Mouse (Mus musculus) MN1 (cell line): ENCODE results near the gene Lhfpl5.
"Not testable (repeated sequence)": the region's sequence is repeated elsewhere in the genome, so short reads cannot be mapped to it uniquely, and the experiment has no call there.

Experiments used
- DNase-seq: peaks from one replicate; pipeline ENCODE4 v3.0.0-alpha.2; 2016; ENCODE audit warnings: low spot score

The Lhfpl5 gene

DNA sequence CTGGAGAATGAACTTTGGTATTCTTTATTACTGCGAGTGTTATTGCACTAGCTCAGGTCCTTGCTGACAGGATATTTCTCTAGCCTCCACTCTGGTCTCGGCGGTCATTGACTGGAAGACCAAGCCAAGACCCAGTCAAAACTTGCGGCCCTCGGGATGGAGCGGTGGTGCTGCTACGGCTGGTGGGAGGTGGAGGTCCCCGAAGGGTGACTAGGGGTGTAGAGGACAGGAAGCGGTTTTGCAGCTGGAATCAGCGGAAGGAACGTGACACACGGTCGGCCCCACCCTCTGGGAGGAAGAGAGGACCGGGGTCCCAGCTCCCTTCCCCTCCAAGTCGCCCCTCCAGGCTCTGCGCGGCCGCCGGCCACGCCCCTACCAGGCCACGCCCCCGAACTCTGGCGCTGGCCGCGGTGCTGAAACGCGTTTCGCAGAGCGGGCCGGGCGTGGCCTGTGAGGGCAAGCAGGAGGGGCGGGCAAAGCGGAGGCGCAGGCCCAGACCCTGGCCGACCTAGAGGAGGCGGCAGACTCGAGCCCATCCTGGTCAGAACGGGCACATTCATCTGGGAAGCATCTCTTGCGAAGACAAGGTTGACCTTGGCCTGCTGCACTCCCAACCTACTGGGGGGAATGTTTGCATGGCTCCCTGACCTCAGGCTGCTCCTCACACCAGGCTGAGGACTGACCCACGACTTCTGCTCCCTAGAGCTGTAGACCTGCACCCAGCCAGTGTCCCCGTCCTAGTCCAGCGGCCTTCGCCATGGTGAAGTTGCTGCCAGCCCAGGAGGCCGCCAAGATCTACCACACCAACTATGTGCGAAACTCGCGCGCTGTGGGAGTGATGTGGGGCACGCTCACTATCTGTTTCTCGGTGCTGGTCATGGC lies at the start of gene Lhfpl5:
Gene Lhfpl5 (plus strand): TSS at position 398 of the 882 bp plus-strand sequence.
- peak; percentile 86 for DNase-seq

DNA sequence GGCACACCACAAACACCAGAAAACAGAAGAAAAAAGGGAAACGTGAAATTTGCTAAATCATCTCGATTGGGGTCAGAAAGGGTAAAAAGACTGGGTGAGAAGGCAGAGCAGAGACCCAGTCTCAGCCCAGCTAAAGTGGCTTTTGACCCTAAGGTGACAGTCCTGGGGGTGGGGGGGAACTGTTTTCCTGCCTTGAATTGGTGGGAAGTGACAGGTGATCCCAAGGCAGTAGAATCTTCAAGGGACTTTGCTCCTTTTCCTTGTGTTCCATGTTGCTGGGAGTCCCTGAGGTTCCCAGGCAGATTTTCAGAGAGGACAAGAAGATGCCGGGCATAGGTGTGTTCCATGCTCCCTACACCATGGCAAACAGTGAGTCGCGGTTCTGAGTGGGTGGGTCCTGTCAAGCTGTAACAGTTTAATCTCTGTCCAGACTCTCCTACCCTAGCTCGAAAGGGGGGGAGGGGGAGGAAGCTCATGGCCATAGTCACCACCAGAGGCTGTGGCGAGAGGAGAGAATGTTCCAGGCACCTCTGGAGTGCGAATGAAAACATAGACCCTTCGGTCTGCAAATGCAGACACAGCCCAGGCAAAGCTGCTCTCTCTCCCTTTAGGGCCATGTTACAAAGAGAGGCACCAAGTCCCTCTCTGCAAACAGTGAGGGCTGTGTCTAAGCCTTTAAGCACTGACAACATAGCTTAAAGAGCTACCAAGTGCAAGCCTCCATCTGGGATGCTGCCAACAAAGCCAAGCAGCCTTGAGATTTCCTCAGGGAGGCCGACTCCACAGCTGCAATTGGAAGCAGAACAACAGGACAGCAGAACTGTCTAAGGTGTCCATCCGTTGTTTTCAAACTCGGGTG lies 48.0 kb upstream of the Lhfpl5 start:
- DNase-seq: peak; percentile 81

DNA sequence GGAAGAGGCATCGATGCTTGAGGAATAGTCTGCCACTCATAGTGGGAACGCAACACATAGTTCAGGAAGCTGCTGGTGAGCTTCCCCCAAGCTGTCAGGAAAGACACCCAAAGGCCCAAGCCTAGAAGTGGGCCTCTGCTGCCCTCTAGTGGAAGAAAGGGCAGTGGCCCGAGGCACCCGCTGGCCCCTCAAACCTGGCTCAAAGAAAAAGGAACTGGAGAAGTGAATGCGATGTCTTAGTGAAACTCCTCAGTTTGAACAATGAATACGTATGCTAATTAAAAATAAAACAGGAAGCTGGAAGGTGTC lies 47.4 kb upstream of the Lhfpl5 start:
- DNase-seq: peak; percentile 86

DNA sequence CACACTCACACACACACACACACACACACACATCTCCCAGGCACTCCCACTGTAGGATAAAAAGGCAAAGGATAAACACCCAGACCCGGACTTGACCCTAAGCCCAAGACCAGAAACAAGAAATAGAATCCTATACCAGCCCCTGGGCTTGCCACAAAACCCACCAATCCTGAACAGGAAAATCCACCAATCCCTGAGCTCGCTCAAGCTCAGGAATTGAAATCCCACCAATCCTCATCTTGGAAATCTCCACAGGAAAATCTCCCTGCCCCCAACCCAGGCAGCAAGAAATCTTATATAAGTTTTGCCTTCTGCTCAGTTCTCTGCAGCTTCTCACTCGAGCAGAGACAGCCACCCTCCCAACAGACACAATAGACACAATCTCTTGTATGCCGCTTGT lies 46.3 kb upstream of the Lhfpl5 start:
- no peak for DNase-seq

DNA sequence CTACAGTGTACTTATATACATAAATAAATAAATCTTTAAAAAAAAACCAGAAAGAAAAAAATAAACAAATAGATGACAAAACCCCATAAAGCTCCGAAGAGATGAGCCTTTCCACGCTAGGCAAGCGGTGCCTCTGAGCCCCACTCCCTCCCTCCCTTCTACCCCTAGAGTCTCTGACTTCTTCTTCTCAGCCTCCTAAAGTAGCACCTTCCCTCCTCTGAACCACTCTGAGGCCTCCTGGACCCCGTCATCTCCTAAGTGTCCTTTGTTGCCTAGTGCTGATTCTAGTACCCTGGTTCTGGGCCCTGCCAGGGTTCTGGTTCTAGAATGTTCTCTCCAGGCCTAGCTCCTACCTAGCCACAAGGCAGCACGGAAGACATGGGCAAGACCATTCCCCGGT lies 44.9 kb upstream of the Lhfpl5 start, which contains the start of gene Armc12:
Gene Armc12 (plus strand): TSS at position 301 of the 400 bp plus-strand sequence.
- DNase-seq: no peak

DNA sequence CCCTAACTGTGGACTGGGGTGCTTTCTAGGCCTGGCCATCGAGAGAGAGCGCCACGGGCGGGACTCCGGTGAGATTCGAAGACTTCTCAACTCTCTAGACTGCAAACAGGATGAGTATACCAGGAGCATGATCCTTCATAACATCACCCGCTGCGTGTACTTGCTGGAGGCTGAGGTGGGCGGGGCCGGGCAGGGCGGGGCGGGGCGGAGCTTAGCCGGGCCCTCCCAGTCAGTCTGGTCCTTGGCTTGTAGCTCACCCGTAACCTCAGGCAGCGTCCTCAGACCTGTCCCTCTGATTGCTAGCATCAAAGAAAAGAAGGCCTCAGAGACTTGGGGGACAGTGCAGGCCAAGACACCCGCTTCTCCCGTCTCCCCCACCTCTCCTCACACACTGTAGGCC lies 43.5 kb upstream of the Lhfpl5 start:
- DNase-seq: peak; percentile 28

DNA sequence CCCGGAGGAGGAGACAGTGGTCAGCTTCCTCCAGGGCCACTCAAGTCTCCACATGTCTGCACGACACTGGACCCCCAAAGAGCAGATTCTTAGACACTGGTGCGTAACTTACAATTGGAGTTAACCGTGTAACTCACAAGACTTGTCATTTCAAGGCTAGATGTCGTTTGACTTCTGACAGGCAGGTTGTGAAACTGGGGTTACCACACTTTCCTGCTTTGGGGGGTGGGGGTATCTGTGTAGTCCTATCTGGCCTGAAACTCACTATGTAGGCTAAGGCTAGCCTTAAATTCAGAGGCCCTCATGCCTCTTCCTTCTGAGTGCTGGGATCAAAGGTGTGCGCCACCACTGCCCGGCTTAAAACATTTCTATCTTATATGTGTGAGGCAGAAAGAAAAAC lies 42.9 kb upstream of the Lhfpl5 start:
- no peak for DNase-seq

DNA sequence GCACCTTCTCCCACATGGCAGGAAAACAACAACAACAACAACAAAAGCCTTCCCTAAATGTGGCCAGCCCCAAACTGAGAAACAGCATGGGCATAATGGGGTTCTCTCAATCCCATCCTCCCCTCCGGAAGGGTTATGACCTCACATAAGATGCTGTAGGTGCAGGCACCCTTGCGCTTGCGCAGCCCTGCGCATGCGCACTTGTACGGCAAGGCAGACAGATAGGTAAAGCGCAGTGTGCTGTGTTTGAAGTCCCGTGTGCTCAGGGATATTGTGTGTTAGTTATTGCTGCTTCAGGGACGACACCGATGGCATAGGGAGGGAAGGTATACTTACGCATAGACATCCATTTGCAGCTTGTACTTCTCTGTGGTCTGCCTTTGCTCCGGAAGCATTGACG lies 42.1 kb upstream of the Lhfpl5 start:
- no peak for DNase-seq

DNA sequence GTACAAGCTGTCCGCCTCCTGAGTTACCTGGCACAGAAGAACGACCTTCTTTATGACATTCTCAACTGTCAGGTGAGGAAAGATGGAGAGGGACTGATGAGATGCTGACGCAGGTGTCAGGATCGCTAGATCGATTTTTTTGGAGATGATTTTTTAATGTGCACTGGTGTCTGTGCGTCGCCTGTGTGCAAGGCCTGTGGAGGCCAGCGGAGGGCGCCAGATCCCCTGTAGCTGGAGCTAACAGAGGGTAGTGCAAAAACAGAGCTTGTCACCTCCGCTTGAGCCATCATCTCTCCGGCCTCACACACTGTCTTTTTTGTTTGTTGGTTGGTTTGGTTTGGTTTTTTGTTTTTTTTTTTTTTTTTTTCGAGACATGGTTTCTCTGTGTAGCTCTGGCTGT lies 37.6 kb upstream of the Lhfpl5 start:
- DNase-seq: no peak

DNA sequence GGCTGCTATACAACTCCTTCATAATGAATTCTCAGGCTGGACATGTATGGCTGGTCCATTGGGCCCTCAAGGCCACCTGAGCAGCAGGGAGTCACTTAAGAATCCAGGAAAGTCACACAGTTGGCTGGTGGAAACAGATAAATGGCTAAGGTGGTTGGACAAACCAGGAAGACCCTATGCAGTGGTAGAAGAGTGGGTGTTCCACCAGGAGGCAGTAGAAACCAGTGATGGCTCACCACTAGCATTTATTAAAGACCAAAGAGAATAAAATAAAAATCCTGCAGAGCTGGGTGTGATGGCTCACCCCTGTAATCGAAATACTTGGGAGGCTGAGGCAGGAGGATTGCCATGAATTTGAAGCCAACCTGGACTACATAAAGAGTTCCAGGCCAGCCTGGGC lies 28.5 kb upstream of the Lhfpl5 start:
- no peak for DNase-seq

DNA sequence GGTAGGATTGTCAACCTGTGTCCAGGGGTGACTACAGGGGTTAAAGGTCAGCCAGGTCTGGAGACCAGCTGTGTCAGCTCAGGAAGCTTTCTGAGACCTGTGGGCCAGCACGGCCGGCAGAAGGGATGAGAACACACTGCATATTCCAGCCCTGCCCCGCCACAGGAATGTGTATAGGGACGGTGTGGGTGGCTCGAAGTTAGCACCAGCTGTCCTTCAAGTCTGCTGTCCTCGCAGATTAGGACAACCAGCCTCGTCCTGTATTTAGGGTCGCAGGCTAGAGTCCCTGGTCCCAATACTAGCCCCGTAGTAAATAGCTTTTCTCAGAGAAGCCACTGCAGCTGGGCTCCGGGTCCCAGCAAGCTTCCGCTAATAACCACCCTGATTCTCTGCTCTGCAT lies 26.9 kb upstream of the Lhfpl5 start:
- DNase-seq: no peak

DNA sequence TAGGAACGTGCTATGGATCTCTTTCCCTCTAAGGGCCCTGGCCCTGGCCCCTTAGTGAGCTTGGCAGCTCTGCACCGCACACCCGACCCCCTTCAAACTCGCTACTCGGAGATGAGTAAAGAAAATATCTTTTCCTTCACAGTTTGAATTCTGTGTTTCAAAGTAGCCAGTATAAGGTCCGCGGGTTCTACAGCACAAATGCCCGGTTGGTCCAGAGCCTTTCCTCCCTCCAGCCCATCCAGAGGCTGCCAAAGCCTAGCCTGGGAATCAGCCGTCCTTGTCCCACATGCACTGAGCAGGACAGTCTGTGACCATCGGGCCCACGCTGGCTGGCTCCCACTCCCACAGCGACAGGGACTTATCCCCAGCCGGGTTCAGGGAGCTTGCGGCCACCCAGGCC lies 26.3 kb upstream of the Lhfpl5 start, which contains the start of gene Clpsl2:
Gene Clpsl2 (plus strand): TSS at position 301 of the 400 bp plus-strand sequence.
- no peak for DNase-seq

DNA sequence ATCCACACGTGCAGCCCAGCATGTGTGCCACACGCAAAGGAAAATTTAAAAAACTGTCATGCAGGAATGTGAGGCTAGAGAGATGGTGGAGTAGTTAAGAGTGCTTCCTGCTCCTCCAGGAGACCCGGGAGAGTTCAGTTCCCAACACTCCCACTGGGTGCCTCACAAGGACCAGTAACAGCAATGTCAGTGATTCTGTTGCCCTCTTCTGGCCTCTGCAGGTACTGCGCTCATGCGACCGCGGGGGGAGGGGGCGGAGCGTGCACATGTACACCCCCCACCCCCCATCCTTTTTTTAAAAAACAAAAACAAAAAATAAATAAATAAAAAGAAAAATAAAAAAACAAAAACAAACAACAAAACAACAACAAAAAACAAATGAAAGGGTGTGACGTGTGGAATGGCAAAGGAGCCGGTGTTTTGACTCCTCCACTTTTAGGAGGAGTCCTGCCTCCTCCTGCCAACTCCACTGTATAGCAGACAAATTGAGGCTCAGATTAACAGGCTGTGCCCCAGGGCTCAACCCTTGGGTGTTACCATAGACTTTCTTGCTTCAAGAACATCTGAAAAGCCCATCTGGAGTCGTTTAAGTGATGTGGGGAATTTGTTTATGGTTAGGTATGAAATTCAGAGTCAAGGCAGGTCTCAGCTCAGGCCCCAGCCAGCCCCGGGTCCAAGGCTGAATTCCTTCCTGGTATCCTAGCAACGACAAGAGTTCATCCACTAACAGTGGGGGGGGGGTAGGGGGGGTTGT lies 22.2 kb upstream of the Lhfpl5 start:
- peak; percentile 77 for DNase-seq

DNA sequence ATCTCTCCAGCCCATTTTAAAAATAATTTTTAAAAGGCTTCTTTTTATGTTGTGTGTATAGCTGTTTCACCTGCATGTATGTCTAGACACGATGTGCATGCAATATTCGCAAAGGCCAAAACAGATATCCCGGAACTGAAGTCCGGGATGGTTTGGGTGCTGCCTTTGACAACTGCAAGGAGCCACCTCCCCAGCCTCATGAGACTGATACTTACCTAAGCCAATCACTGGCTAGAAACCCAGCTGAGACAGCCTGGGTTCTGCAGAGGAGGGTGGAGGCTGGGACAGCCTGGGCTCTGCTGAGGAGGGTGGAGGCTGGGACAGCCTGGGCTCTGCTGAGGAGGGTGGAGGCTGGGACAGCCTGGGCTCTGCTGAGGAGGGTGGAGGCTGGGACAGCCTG lies 21.4 kb upstream of the Lhfpl5 start:
- not testable (repeated sequence) for DNase-seq

DNA sequence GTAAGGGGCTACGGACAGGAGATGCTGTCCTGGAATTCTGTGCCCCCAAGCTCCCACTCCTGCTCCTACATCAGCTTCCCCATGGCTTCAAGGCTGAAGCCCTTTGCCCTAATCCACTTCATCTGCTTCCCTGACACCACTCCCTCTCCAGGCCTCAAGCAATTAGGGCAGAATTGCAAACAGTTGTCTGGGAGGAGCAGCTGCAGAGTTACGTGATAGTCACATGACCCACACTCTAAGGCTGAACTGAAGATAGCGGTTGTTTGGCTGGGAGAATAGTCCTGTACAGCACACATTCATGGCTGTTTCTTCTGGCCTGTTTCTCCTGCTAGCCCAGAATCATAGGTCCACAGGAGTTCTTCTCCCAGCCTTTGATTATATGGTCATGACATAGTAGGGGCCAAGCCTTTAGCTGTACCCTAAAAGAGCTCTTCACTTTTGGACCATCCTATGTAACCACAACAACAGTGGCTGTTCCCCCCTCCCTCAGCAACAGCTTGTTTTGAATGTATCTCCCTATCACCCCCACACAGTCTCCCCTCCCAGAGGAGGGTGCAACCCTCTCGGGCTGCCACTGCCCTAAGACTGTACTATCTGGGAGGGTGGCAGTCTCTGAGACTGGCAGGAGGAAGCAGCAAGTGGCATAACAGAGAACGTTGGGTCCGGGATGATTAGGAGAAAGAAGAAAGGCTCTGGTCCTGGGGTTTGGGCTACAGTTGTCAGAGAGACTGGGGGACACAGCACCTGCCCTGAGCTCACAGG lies 18.6 kb upstream of the Lhfpl5 start:
- peak; percentile 74 for DNase-seq

DNA sequence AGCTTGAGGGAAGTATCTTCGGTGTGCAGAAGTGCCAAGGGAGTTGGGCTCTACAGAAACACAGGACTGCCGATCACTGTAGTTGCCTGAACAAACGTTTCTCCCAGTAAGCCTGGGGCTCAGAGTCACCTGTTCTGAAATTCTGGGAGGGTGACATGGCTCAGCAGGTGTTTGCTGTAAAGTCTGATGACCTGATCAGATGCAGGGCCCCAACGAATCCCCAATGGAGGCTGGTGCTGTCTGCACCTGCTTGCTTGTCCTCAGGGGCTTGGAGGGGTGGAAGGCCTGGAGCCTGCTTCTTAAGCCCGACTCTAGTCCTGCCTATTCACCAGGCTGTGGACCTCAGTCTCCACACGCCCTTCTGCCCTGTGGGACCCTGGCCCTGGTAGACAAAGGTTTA lies 17.7 kb upstream of the Lhfpl5 start:
- no peak for DNase-seq

DNA sequence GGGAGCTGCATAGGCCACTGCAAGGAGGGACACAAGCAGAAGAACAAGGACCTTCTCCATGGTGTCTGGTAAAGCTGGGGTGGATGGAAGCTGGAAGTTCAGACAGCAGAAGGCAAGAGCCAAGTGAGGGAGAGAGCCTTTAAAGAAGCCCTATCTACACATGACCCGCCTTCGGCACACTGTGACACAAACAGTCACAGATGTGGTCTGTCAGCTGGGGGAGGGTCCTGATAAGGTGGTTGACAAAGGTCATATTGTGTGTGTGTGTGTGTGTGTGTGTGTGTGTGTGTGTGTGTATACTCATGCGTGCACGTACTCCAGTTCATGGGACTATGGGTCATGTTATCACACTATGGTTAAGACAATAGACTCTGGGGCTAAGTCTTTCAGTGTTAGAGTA lies 14.8 kb upstream of the Lhfpl5 start, which contains the start of gene Clps:
Gene Clps (minus strand): TSS at position 169 of the 400 bp plus-strand sequence.
- DNase-seq: no peak

DNA sequence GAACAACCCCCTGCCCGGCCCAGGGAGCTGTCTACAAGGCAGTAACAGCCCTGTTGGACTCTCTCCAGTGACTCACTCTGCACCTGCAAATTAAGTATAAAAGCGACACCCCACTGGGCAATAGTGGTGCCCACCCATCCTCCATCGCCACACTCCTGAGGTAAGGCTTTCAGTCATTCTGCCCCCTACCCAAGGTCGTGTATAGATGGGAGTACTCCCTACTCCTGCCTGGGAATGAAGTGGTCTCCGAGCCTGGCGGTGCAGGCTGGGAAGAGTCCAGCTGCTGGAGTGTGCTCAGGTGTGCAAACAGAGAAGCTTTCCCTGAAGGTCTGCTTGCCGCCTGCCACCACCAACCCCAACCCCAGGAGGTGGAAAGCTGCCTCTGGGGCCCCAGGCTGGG lies 13.8 kb upstream of the Lhfpl5 start:
- DNase-seq: no peak

DNA sequence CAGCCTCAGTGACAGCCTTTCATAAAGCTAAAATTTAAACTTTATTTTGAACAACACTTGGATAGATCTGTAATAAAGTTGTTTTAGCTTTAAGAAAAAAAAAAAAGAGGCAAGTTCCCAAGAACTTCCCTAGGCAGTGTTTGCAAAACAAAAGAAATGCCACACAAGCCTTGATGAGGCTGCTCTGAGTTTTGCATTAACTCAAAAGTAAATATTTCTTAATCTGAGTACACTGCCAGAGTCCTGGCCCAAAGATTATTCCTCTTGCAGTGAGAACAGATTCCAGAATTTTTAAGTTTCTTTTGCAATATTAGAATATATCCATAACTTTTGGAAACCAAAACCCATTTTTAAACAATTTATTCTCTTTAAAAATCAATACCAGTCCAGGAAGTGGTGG lies 10.3 kb upstream of the Lhfpl5 start:
- no peak for DNase-seq

DNA sequence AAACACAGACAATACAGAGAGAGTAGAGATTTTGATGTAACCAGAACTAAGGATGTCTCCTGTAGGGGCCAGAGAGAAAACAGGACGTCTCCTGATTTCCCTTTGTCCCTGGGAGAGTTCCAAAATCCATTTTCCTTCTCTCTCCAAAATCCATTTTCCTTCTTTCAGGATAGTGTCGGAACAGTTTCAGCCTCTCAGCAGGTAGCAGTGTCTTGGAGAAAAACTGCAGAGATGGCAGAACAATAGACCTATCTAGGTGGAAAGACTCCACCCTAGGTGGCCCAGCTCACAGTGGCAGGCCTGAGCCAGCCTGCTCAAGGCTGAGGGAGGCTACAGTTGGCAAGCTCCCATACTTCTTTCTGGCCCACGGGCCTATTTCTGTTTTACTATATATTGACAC lies 7.9 kb upstream of the Lhfpl5 start:
- no peak for DNase-seq

DNA sequence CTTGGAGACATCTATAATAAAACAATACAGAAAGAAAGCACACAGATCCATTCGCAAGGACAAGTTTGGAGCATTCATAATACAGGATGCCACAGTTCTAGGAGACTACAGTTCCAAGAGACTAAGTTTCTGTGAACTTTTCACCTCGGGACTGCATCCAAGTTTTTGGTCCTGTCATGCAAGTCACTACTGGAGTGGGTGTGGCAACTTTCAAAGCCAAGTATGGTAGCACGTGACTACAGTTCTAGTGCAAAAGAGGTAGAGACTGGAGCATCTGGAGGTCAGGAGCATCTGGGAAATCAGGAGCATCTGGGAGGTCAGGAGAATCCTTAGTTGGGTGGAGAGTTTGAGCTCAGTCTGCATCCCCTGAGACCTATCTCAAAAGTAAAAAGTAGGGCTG lies 3.6 kb upstream of the Lhfpl5 start:
- DNase-seq: no peak

DNA sequence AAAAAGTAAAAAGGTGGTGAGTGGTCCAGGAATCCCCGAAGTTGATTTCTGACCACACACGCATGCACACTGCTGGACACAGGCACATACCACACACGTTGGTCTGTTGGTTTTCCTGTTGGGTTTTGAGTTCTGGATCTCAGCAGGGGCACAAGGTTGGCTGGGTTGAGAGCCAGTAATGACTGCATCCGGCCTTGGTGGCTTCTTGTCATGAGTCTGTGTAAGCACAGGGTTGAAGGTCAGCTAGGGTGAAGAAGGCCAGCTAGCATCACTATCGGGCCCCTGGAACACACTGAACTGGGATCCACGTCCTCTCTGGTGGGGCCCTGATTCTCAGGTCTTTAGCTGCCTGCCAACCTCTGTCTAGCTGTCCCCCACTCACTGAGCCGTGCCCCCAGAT lies 2.9 kb upstream of the Lhfpl5 start:
- DNase-seq: no peak
